Mouse (Mus musculus) B cell, adult 62 days (primary cell): Measurements from ENCODE around the gene Rrm1. TPM values are rescaled to one million over a fixed set of nuclear protein-coding genes. Genes with fewer than 3 reads are reported as not detected.

Source experiments
- total RNA-seq: library from RNA; stranded (reverse); gene quantifications from 4 replicates; pipeline ENCODE4 v1.2.4, GENCODE M21; 2023

Rrm1 gene
- 39.8 to 52.1 TPM (median 45.3 TPM) in 4 replicates for total RNA-seq

DNA sequence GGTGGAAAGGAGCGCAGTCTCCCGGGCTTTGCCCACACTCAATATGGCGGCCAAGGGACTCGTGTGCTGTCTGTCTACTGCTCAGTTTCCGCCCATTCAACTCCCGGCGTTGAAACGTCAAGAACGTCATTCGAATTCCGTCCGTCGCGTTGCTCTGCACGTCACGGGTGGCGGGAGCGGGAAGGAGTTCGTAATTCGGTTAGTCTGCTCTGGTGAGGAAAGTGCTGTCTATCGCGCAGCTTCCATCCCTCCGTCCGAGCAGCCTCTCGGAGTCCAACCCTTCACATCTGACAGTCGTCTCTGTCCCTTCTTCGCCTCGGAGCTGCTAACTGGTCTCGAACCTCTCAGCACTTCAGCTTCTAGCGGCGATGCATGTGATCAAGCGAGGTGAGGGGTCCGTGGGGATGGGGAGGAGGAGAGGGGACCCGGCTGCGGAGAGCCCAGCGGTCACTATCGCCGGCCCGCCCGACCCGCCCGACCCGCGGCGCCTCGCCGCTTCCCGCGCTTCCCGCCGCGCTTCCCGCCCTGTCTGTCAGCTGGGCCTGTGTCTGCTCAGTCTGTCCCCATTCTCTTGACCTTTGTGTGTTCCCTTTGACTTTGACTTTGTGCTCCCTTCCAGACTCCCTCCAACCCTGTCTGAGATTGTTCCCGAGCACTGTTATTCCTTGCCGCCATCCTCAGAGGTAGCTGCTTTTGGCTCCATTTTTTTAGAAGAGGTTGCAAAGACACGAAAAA is at the start of gene Rrm1:
TSS of gene Rrm1 (plus strand) at position 39 of the 735 bp plus-strand sequence.

DNA sequence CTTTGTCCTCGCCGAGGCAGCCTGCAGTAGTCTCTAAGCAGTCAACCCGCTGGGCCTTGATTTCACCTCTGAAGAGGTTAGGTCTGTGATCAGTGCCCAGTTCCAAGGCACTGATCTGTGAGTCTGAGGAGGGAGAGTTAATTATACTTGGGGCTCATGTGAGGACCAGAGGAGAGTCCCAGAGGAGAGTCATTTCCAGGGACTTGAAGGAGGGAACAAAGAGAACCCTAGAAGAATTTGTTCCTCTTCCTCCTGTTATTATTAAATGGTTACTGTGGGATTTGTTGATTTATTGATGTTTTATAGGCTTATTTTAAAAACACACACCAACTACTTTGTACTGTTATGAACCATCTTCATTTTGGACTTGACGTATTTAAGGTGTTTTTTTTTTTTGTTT is 40.1 kb downstream of the Rrm1 start, which contains the start of gene Olfr543:
TSS of gene Olfr543 (minus strand) at position 101 of the 400 bp plus-strand sequence.

DNA sequence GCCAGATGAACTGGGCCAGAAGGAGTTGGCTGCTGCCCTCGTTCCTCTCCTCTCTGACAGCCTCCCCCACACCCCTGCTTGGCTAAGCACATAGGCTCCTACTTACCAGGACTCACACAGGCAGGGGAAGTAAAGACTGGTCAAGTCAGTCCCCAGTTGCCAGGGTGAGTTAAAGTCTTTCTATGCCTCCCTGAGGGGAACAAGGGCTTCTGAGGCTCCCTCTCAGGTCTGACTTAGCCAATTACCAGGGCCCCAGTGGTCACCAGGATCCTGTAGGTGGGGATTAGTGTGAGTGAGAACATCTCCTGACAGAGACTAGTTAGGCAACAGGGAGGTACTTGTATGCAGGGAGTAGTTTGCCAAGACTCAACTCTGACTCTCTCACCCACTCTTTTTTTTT is 46.7 kb downstream of the Rrm1 start, which contains the start of gene Olfr544:
TSS of gene Olfr544 (minus strand) at position 153 of the 400 bp plus-strand sequence.

DNA sequence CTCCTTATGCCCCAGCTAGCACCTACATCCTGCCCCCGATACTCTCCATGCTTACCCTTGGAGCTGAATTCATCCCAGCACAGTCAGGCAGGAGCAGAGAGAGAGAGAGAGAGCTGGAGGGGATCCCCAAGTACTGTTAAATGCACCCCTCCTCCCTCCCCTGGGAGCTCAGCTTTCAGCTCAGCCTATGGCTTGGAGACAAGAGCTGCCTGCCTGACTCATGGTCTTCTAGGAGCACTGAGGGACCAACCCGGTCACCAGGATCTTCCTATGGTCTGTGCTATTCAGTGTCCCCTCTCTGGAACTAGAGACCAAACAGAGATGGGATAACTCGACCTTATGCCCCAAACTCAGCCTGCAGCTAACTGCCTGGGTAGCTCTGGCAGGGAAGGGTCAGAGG is 58.0 kb downstream of the Rrm1 start, which contains the start of gene Olfr545:
TSS of gene Olfr545 (minus strand) at position 101 of the 400 bp plus-strand sequence.

Other genes starting within 250 kb of the Rrm1 start
- 124 to 129 TPM (median 126 TPM) in 4 replicates for gene Nup98, start 231.5 kb upstream of the Rrm1 start, total RNA-seq
- 39.5 to 63.9 TPM (median 63.0 TPM) in 4 replicates for gene Pgap2, start 231.5 kb upstream of the Rrm1 start, total RNA-seq
- gene Rhog, start 185.6 kb upstream of the Rrm1 start, total RNA-seq = 127 to 136 TPM (median 134 TPM) in 4 replicates
- 82.7 to 85.7 TPM (median 83.3 TPM) in 4 replicates for gene Stim1, start 173.9 kb upstream of the Rrm1 start, total RNA-seq
- not detected in 4 replicates for gene Olfr543, start 40.0 kb downstream of the Rrm1 start, total RNA-seq
- not detected in 4 replicates for gene Olfr544, start 46.6 kb downstream of the Rrm1 start, total RNA-seq
- gene Olfr545, start 57.9 kb downstream of the Rrm1 start, total RNA-seq = not detected in 4 replicates
- not detected in 4 replicates for gene Olfr547, start 93.1 kb downstream of the Rrm1 start, total RNA-seq
- not detected in 4 replicates for gene Olfr548-ps1, start 99.2 kb downstream of the Rrm1 start, total RNA-seq
- gene Olfr549, start 108.2 kb downstream of the Rrm1 start, total RNA-seq = not detected in 4 replicates
- 32.2 to 40.5 TPM (median 36.2 TPM) in 4 replicates for gene Trim21, start 123.8 kb downstream of the Rrm1 start, total RNA-seq
- not detected in 4 replicates for gene Olfr550, start 129.7 kb downstream of the Rrm1 start, total RNA-seq
- not detected in 4 replicates for gene Olfr551, start 150.2 kb downstream of the Rrm1 start, total RNA-seq
- not detected in 4 replicates for gene Olfr552, start 156.1 kb downstream of the Rrm1 start, total RNA-seq
- not detected in 4 replicates for gene Olfr553, start 176.5 kb downstream of the Rrm1 start, total RNA-seq
- gene Olfr554, start 196.7 kb downstream of the Rrm1 start, total RNA-seq = not detected in 4 replicates
- not detected in 4 replicates for gene Olfr555, start 217.1 kb downstream of the Rrm1 start, total RNA-seq
- gene Olfr556, start 223.2 kb downstream of the Rrm1 start, total RNA-seq = not detected in 4 replicates
- gene Trim68, start 245.6 kb downstream of the Rrm1 start, total RNA-seq = 11.7 to 17.4 TPM (median 15.2 TPM) in 4 replicates